10 mouse cellular contexts compared by ENCODE assay signal in the genomic region with DNA sequence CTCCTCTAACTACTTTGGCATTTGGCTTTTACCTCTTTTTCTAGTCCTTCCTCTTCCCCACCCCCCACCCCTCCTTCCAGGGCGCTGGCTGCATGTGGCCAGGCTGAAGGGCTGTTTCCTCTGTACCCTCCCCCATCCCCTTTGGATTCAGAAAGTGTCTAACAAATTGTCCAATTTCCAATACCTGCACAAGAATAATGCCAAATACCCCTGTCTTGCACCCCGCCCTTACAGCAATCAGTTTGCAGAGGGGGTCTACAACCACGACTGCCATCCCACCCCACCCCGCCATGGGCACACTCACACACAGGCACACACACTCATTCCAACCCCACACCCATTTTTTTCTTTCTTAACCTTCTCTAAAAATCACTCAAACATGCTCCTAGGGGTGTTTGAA. TPM values are rescaled to one million over a fixed set of nuclear protein-coding genes. Genes with fewer than 3 reads are reported as not detected.
DNase-seq lines count a peak whose midpoint lies in the region; ATAC-seq and TF ChIP-seq lines count a peak whose summit lies in the region.
"Had no signal": no experiment of that assay in that cellular context is flagged by ENCODE, and none has a peak within 500 bp of the region (broad histone marks: within the 10 kb centered on the region; RNA-seq: fewer than 3 reads in every experiment).

No protein-coding gene starts in this region.

- intact Hi-C loops in heart, adult 2 months (cut with DNase I): no loop called here

- H3K36me3 ChIP-seq in heart, embryonic 13.5 days: no peaks in the 10 kb centered on the region
- H3K36me3 ChIP-seq in heart, adult 2 months (ENCODE audit: control insufficient read depth, insufficient read depth, low read length): no peaks in the 10 kb centered on the region
- H3K36me3 ChIP-seq in embryonic facial prominence, embryonic 15.5 days: no peaks in the 10 kb centered on the region
- H3K36me3 ChIP-seq in limb, embryonic 10.5 days: no peaks in the 10 kb centered on the region

- no peak for DNase-seq in heart, adult 2 months
- DNase-seq in ES-CJ7 (ENCODE audit: low read depth, low spot score): peak; percentile 26
- no peak for DNase-seq in limb, embryonic 10.5 days (ENCODE audit: low spot score)
- DNase-seq in gastrocnemius, postnatal 4 days (ENCODE audit: low spot score in 2 of 2): no peak
- DNase-seq in layer of hippocampus, postnatal 10 days (ENCODE audit: low spot score in 2 of 2): no peak
- DNase-seq: kidney, adult 11 months had no signal

- no peaks in the 10 kb centered on the region for H3K9me3 ChIP-seq in heart, embryonic 13.5 days
- no peaks in the 10 kb centered on the region for H3K9me3 ChIP-seq in embryonic facial prominence, embryonic 15.5 days (replicated peaks)
- H3K9me3 ChIP-seq in limb, embryonic 10.5 days (replicated peaks): no peaks in the 10 kb centered on the region

- TF ChIP-seq CTCF in heart, adult 2 months (IDR thresholded peaks at IDR 0.05): no peak

- 0 out of 2 replicates have a peak overlapping the region, but pooled peaks have one; percentile 12 for H3K27ac ChIP-seq in heart, embryonic 13.5 days (replicated peaks)
- H3K27ac ChIP-seq in heart, adult 2 months: no peak overlapping the region
- peak overlapping the region; percentile 44; the same call in 1 of the 2 replicates for H3K27ac ChIP-seq in embryonic facial prominence, embryonic 15.5 days (replicated peaks)
- peak overlapping the region; percentile 82 for H3K27ac ChIP-seq in limb, embryonic 10.5 days

- ATAC-seq in heart, embryonic 13.5 days (ENCODE audit: extremely low read depth, insufficient number of reproducible peaks, low FRiP score, low TSS enrichment): no peak
- ATAC-seq in embryonic facial prominence, embryonic 15.5 days (ENCODE audit: insufficient number of reproducible peaks, low FRiP score, low TSS enrichment, low read depth): no peak
- no peak for ATAC-seq in frontal cortex, adult (ENCODE audit: low TSS enrichment)

- TF ChIP-seq POLR2A in heart, adult 2 months (IDR thresholded peaks at IDR 0.05; ENCODE audit: insufficient read depth, low read depth, low read length): no peak

- no peak for TF ChIP-seq EP300 in heart, adult 2 months (IDR thresholded peaks at IDR 0.05; ENCODE audit: insufficient read depth, low read depth, low read length)

- peak overlapping the region; percentile 57 for H3K4me3 ChIP-seq in heart, embryonic 13.5 days
- no peak overlapping the region for H3K4me3 ChIP-seq in heart, adult 2 months
- peak overlapping the region; percentile 45 for H3K4me3 ChIP-seq in embryonic facial prominence, embryonic 15.5 days (replicated peaks)
- peak overlapping the region; percentile 56 for H3K4me3 ChIP-seq in limb, embryonic 10.5 days

- peaks cover 22% of the 10 kb centered on the region for H3K4me1 ChIP-seq in heart, embryonic 13.5 days
- H3K4me1 ChIP-seq in heart, adult 2 months (ENCODE audit: control insufficient read depth, insufficient read depth, low read length): no peaks in the 10 kb centered on the region
- peaks cover 38% of the 10 kb centered on the region for H3K4me1 ChIP-seq in embryonic facial prominence, embryonic 15.5 days
- peaks cover 48% of the 10 kb centered on the region for H3K4me1 ChIP-seq in limb, embryonic 10.5 days

- H3K4me2 ChIP-seq in heart, embryonic 13.5 days: peak overlapping the region; percentile 94
- peak overlapping the region; percentile 58 for H3K4me2 ChIP-seq in embryonic facial prominence, embryonic 15.5 days (replicated peaks)

- H3K27me3 ChIP-seq in heart, embryonic 13.5 days (replicated peaks): 0 out of 2 replicates have a peak, but pooled peaks cover 3% of the 10 kb centered on the region
- H3K27me3 ChIP-seq in heart, adult 2 months (ENCODE audit: control insufficient read depth, insufficient read depth, low read length): 0 out of 2 replicates have a peak, but pooled peaks cover 1% of the 10 kb centered on the region
- no peaks in the 10 kb centered on the region for H3K27me3 ChIP-seq in embryonic facial prominence, embryonic 15.5 days
- H3K27me3 ChIP-seq in limb, embryonic 10.5 days (ENCODE audit: low read depth, poor library complexity, severe bottlenecking): no peaks in the 10 kb centered on the region
- H3K27me3 ChIP-seq: CH12.LX had no signal

- H3K79me2 ChIP-seq in heart, adult 2 months (replicated peaks; ENCODE audit: control insufficient read depth, insufficient read depth, low read length): no peaks in the 10 kb centered on the region

- 14% methylated on average over 4 of the region's 4 CpGs for WGBS in heart, embryonic 13.5 days
- WGBS in heart, adult 2 months: 15% methylated on average over 4 of the region's 4 CpGs
- WGBS in embryonic facial prominence, embryonic 15.5 days: 4% methylated on average over 4 of the region's 4 CpGs
- 3% methylated on average over 4 of the region's 4 CpGs for WGBS in limb, embryonic 10.5 days

- peak overlapping the region; percentile 76; the same call in 1 of the 2 replicates for H3K9ac ChIP-seq in heart, embryonic 13.5 days
- no peak overlapping the region for H3K9ac ChIP-seq in heart, adult 2 months (ENCODE audit: low read depth, low read length)
- H3K9ac ChIP-seq in embryonic facial prominence, embryonic 15.5 days: 0 out of 2 replicates have a peak overlapping the region, but pooled peaks have one; percentile 7

RNA-seq across cellular contexts. Expression of a gene that starts 1.5 kb away (rescaled TPM):
- 24.1 and 26.7 TPM in 2 replicates for polyA plus RNA-seq in heart, embryonic 13.5 days (2015; fragmentation: Nextera tagmentation; extraction: Ambion mirVana)
- under 1 TPM; 0.16 to 0.57 TPM for total RNA-seq in heart, adult 2 months (2021)
- polyA plus RNA-seq in heart, adult 2 months (2012; rRNA removed): 0.43 and 0.67 TPM in 2 replicates
- 111 and 116 TPM in 2 replicates for polyA plus RNA-seq in embryonic facial prominence, embryonic 15.5 days (2015; fragmentation: Nextera tagmentation; extraction: Ambion mirVana)
- 40.6 and 51.2 TPM in 2 replicates for polyA plus RNA-seq in limb, embryonic 10.5 days (2016; fragmentation: Nextera tagmentation; extraction: Ambion mirVana)
- total RNA-seq in gastrocnemius, postnatal 4 days (2021): 10 to 100 TPM; 26.0 to 29.6 TPM
- total RNA-seq in layer of hippocampus, postnatal 10 days (2021): 100 to 1,000 TPM; 909 to 966 TPM
- total RNA-seq: CH12.LX had no signal

Comparison
In these comparisons a context has a peak if more than half of its experiments do, and no peak if none do; other contexts are left out.
1. RNA of a gene that starts 1.5 kb away (polyA plus RNA-seq): 111 to 116 TPM in embryonic facial prominence, embryonic 15.5 days, 40.6 to 51.2 TPM in limb, embryonic 10.5 days and 24.1 to 26.7 TPM in heart, embryonic 13.5 days; 0.43 to 0.67 TPM in heart, adult 2 months; every median in the first group is over 10 times any median in the second.